Mouse (Mus musculus) bone marrow, adult 2 months (tissue): ENCODE measurements around the gene Dynll1. TPM values are rescaled to one million over a fixed set of nuclear protein-coding genes. Genes with fewer than 3 reads are reported as not detected.

ENCODE experiments used
- H3K27ac ChIP-seq: fragments of 200-500 bp; 2 replicates; pipeline ENCODE4 v1.5.1; 2012; ENCODE audit warnings: low read depth, mild to moderate bottlenecking, control low read depth, inconsistent platforms, low read length; ENCODE audit not compliant: control insufficient read depth, poor library complexity, insufficient read depth
- H3K4me1 ChIP-seq: fragments of 200-500 bp; 2 replicates; pipeline ENCODE4 v1.6.1; 2011; ENCODE audit warnings: low read length; ENCODE audit not compliant: control insufficient read depth, insufficient read depth
- H3K4me3 ChIP-seq: fragments of 200-500 bp; replicated peaks from 2 replicates; pipeline ENCODE3; 2011; ENCODE audit warnings: mild to moderate bottlenecking, low read depth, low read length, control low read depth; ENCODE audit not compliant: control insufficient read depth
- CTCF ChIP-seq: fragments of 200-500 bp; IDR thresholded peaks from 2 replicates; pipeline ENCODE4 v1.5.1; 2011; ENCODE audit warnings: low read length, control low read depth; ENCODE audit not compliant: control insufficient read depth, insufficient read depth
- POLR2A ChIP-seq: fragments of 200-500 bp; IDR thresholded peaks from 2 replicates; pipeline ENCODE4 v1.6.1; 2011; ENCODE audit warnings: low read depth, mild to moderate bottlenecking, control low read depth, low read length, borderline replicate concordance; ENCODE audit not compliant: control insufficient read depth
- WGBS: fragments of 180-500 bp; shearing (Covaris S2); methylation state at CpG from one replicate; pipeline ENCODE4 v1.1.7; 2018; 5-methylcytosine and 5-hydroxymethylcytosine counted together
- polyA plus RNA-seq: library from polyadenylated mRNA; stranded (reverse); fragments of >200 nt; gene quantifications from 2 replicates; pipeline ENCODE4 v1.2.4, GENCODE M21; 2011; ENCODE audit warnings: low replicate concordance; ENCODE audit not compliant: missing spikeins, insufficient read depth, insufficient read length

The Dynll1 gene
- 139 and 177 TPM in 2 replicates for polyA plus RNA-seq

GRCm38 (mm10) chr5:115300792-115301614, at the start of gene Dynll1:
Gene Dynll1, minus strand, starts transcription at chr5:115300999.
- peak; percentile 95 for TF ChIP-seq POLR2A
- no peak for TF ChIP-seq CTCF
- H3K4me1 ChIP-seq: peaks cover 3% of the 10 kb centered on the region
- H3K4me3 ChIP-seq: peak within 1 kb of the TSS; percentile 93
- H3K27ac ChIP-seq: peak within 1 kb of the TSS; percentile 86
- under 1% methylated on average over 66 of the region's 66 CpGs for WGBS

- TF ChIP-seq POLR2A: no peak
- TF ChIP-seq CTCF: no peak
- Histone ChIP-seq H3K4me3 (peak overlapping the region; percentile 86), H3K27ac (peak overlapping the region; percentile 55), H3K4me1 (0 out of 2 replicates have a peak, but pooled peaks cover 2% of the 10 kb centered on the region)
- WGBS: under 1% methylated on average over 18 of the region's 18 CpGs
Observed at GRCm38 (mm10) chr5:115349225-115349555, 48.4 kb upstream of the Dynll1 start.

- peak within 1 kb of the TSS; percentile 100 for H3K4me3 ChIP-seq
- WGBS: under 1% methylated on average over 73 of the region's 74 CpGs
- TF ChIP-seq CTCF (no peak), POLR2A (peak; percentile 87; the same call in 1 of the 2 replicates)
- H3K4me1 ChIP-seq: 0 out of 2 replicates have a peak, but pooled peaks cover 2% of the 10 kb centered on the region
- peak within 1 kb of the TSS; percentile 55 for H3K27ac ChIP-seq
Observed at GRCm38 (mm10) chr5:115348546-115349224, 47.9 kb upstream of the Dynll1 start, which contains the start of gene Cox6a1. Gene Cox6a1, minus strand, starts transcription at chr5:115348981.

GRCm38 (mm10) chr5:115347564-115347963, 46.8 kb upstream of the Dynll1 start:
- H3K4me1 ChIP-seq: 0 out of 2 replicates have a peak, but pooled peaks cover 2% of the 10 kb centered on the region
- WGBS: 1% methylated on average over 5 of the region's 5 CpGs
- 0 out of 2 replicates have a peak overlapping the region, but pooled peaks have one; percentile 30 for H3K27ac ChIP-seq
- TF ChIP-seq POLR2A (no peak), CTCF (peak; percentile 90)
- peak overlapping the region; percentile 49 for H3K4me3 ChIP-seq

GRCm38 (mm10) chr5:115341314-115342165, 40.7 kb upstream of the Dynll1 start:
- TF ChIP-seq POLR2A: no peak
- TF ChIP-seq CTCF: no peak
- Histone ChIP-seq H3K4me3 (peak overlapping the region; percentile 99), H3K4me1 (peaks cover 2% of the 10 kb centered on the region), H3K27ac (peak overlapping the region; percentile 89)
- 7% methylated on average over 36 of the region's 36 CpGs for WGBS

GRCm38 (mm10) chr5:115340577-115341313, 39.9 kb upstream of the Dynll1 start, which contains the start of the genes Gatc and Triap1:
Gene Gatc, minus strand, starts transcription at chr5:115341178.
Gene Triap1, plus strand, starts transcription at chr5:115341225.
- Histone ChIP-seq H3K4me1 (peaks cover 2% of the 10 kb centered on the region), H3K4me3 (peak within 1 kb of the TSS; percentile 99), H3K27ac (peak within 1 kb of the TSS; percentile 89)
- TF ChIP-seq CTCF: no peak
- peak; percentile 66; the same call in 1 of the 2 replicates for TF ChIP-seq POLR2A
- WGBS: under 1% methylated on average over 62 of the region's 62 CpGs

GRCm38 (mm10) chr5:115340007-115340406, 39.2 kb upstream of the Dynll1 start:
- H3K4me3 ChIP-seq: peak overlapping the region; percentile 38
- no peak overlapping the region for H3K27ac ChIP-seq
- 23% methylated on average over 7 of the region's 7 CpGs for WGBS
- TF ChIP-seq POLR2A: no peak
- TF ChIP-seq CTCF: no peak
- H3K4me1 ChIP-seq: peaks cover 2% of the 10 kb centered on the region
